Mouse (Mus musculus): ENCODE results near the gene Tmem185b.

DNA sequence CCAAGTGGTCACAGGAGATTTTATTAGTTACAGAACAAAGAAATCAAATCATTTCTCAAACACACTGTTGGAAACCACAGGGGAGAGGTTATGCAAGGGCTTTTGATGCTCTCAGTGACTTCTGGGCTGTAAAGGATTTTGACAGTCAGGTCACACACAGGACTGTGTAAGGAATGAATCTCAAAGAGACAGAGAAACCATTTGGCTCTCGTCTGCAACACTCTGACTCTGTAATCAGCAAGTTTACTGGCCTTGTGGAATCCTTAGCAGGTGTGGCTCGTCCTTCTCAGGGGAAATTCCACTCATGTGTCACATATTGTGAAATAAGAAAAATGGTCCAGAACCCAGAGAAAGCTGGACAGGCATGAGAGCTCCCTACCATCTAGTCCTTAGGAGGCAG, 4.9 kb upstream of the Tmem185b start:
- TF ChIP-seq GATA1 (IDR thresholded peaks at IDR 0.05; ENCODE audit: borderline replicate concordance, low read length) (no peak), FLI1 (IDR thresholded peaks at IDR 0.05; ENCODE audit: low read length) (no peak)

Measured in megakaryocyte, embryonic 14.5 days (primary cell).